Mouse (Mus musculus) small intestine, adult 2 months (tissue): ENCODE results near the gene Mecr.

Experiments used
- CTCF ChIP-seq: fragments of 200-500 bp; IDR thresholded peaks from 2 replicates; pipeline ENCODE4 v1.5.1; 2012; ENCODE audit warnings: low read depth, mild to moderate bottlenecking, control low read depth, inconsistent platforms, low read length, moderate library complexity, mixed read lengths; ENCODE audit not compliant: insufficient replicate concordance, insufficient read length; ENCODE audit errors: extremely low read depth
- POLR2A ChIP-seq: fragments of 200-500 bp; IDR thresholded peaks from 2 replicates; pipeline ENCODE4 v1.6.1; 2012; ENCODE audit warnings: low read depth, mild to moderate bottlenecking, control low read depth, inconsistent platforms, low read length, moderate library complexity

DNA sequence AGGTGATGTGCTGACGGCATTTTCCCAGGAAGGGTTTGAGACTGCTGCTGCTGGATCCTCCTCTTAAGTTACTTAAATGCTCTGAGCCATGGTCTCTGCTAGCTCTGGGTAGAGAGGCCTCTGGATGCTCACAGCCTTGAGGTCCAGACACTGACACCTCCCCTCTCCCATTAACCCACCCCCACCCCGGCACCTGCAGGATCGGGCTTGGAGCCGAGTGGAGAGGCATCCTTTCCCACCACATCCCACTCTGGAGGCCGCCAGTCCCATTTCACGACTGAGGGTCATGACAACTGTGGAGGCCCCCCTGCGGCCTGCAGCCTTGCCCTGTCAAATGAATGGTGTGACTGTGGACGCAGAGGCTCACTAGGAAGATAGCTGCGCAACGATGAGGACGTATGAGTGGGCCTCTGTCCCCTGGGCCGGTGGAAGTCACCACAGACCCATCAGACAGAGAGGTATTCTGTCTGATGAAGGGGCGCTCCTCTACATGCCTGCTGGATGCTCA is 72.6 kb downstream of the Mecr start:
- TF ChIP-seq POLR2A, result no peak
- no peak for TF ChIP-seq CTCF
